Mouse (Mus musculus) bone marrow, adult 2 months (tissue): Measurements from ENCODE around the gene Stpg1.

Source experiments
- CTCF ChIP-seq: fragments of 200-500 bp; IDR thresholded peaks from 2 replicates; pipeline ENCODE4 v1.5.1; 2011; ENCODE audit warnings: low read length, control low read depth; ENCODE audit not compliant: control insufficient read depth, insufficient read depth
- POLR2A ChIP-seq: fragments of 200-500 bp; IDR thresholded peaks from 2 replicates; pipeline ENCODE4 v1.6.1; 2011; ENCODE audit warnings: low read depth, mild to moderate bottlenecking, control low read depth, low read length, borderline replicate concordance; ENCODE audit not compliant: control insufficient read depth

DNA sequence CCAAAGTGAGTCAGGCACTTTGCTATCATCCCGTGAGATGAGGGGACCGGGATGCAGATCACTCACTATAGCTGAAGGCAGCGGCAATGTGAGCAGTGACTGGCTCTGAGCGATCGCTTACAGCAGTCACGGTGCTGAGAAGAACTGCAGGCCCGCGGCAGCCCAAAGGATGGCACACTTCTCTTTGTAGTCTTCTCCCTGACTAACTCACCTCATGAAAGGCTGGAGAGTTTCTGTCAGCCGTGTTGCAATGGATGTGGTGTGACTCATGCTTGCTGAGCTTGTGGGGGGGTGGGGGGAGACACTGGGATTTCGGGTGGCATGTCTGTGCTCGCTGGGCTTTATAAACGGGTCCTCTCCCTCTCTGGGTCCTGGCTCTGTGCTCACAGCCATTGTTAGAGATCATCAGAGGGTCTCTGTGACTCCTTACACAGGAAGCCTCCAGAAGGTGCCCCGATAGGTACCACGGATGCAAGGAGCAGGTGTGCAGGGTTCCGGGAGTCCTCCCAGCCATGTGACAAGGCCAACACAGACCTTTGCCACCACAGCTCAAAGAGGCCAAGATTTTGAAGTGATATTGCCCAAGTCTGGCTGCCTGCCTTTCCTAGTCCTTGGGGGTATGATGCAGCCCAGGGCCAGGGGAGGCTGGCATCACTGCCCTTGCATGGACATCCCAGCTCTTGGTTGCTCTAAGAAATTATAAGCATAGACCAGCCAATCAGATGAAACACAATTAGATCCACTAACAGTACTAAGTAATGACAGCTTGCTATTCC is 81.0 kb downstream of the Stpg1 start:
- TF ChIP-seq CTCF (no peak), POLR2A (no peak)
